Mouse (Mus musculus) C2C12 (cell line): ENCODE results near the gene Fgd3.

ENCODE experiments used
- CEBPB ChIP-seq: IDR thresholded peaks from one replicate; pipeline ENCODE4 v1.6.1; 2011; ENCODE audit warnings: low read depth, mild to moderate bottlenecking, control low read depth, moderate library complexity
- CTCF ChIP-seq: IDR thresholded peaks from one replicate; pipeline ENCODE4 v1.5.1; 2011; ENCODE audit not compliant: control insufficient read depth, insufficient read depth, insufficient read length
- FOSL1 ChIP-seq: IDR thresholded peaks from one replicate; pipeline ENCODE4 v1.8.0; 2011; ENCODE audit warnings: mild to moderate bottlenecking, low read length; ENCODE audit not compliant: poor library complexity, insufficient read depth, severe bottlenecking
- MAX ChIP-seq: IDR thresholded peaks from one replicate; pipeline ENCODE4 v1.6.1; 2011; ENCODE audit warnings: mild to moderate bottlenecking, control low read depth
- MYOD1 ChIP-seq: IDR thresholded peaks from one replicate; pipeline ENCODE4 v1.6.1; 2011; ENCODE audit warnings: low read depth; ENCODE audit not compliant: control insufficient read depth, insufficient read length
- MYOG ChIP-seq: IDR thresholded peaks from one replicate; pipeline ENCODE4 v1.6.1; 2011; ENCODE audit not compliant: control insufficient read depth, insufficient read length; ENCODE audit errors: extremely low read depth
- USF1 ChIP-seq: IDR thresholded peaks from one replicate; pipeline ENCODE4 v1.6.1; 2011; ENCODE audit warnings: low read depth, mild to moderate bottlenecking, control low read depth, moderate library complexity

DNA sequence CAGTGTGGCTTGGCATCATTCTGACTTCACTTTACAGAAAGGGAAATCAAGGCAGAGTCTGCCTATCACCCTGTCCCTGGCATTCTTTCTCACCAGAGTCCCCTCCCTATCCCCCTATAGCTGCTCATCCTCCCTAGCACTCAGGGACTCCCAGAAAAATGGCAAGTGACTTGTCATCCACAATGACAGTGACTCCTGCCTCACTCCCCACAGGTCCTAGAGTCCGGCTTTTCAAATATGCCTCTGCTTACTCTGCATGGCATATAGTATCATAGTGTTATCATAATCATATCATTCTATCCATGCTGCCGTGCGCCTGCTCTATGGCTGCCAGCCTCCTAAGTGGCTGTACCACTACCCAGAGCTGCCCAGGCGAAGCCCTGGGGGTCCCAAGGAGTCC lies 11.9 kb downstream of the Fgd3 start:
- TF ChIP-seq CEBPB = no peak
- no peak for TF ChIP-seq CTCF
- TF ChIP-seq MAX = no peak
- TF ChIP-seq MYOG = no peak
- TF ChIP-seq USF1 = no peak
- no peak for TF ChIP-seq FOSL1
- no peak for TF ChIP-seq MYOD1
